Mouse (Mus musculus): Measurements from ENCODE around the gene Apol6. TPM values are rescaled to one million over a fixed set of nuclear protein-coding genes. Genes with fewer than 3 reads are reported as not detected.

Apol6 gene
- polyA plus RNA-seq, 1 experiment from 2014 or later, result 0.84 TPM

DNA sequence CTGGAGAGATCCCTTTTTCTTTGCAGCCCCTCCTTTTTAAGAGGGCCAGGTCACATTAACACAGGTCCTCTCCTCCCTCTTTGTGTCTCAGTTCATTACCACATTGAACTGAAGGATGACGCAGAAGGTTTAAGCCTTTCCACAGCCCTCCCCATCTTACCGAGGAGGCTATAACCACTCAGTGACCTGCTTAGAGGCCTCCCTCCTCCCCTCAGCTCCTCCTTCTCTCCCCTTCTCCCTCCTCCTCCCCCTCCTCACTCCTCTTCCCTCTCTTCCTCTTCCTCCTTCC is 7.6 kb upstream of the Apol6 start:
- Histone ChIP-seq H3K27ac (ENCODE audit: low read depth) (peak overlapping the region; percentile 98), H3K27me3 (replicated peaks; ENCODE audit: control insufficient read depth, insufficient read depth, low read length) (no peaks in the 10 kb centered on the region), H3K4me2 (ENCODE audit: low read length) (peak overlapping the region; percentile 26), H3K4me1 (replicated peaks; ENCODE audit: control insufficient read depth, insufficient read depth, low read length) (peaks cover 35% of the 10 kb centered on the region), H3K9me3 (ENCODE audit: control insufficient read depth, low read length) (no peaks in the 10 kb centered on the region), H3K9ac (ENCODE audit: low read length) (peak overlapping the region; percentile 22), H3K4me3 (ENCODE audit: low read depth, low read length) (no peak overlapping the region), H3K36me3 (ENCODE audit: control insufficient read depth, insufficient read depth, low read length) (no peaks in the 10 kb centered on the region)
- peak; percentile 16; the same call in 1 of the 2 replicates for ATAC-seq (replicated peaks; ENCODE audit: low FRiP score, low TSS enrichment, low read depth)
- DNase-seq (ENCODE audit: low spot score), result no peak
- WGBS, result 26% methylated on average over 2 of the region's 2 CpGs

DNA sequence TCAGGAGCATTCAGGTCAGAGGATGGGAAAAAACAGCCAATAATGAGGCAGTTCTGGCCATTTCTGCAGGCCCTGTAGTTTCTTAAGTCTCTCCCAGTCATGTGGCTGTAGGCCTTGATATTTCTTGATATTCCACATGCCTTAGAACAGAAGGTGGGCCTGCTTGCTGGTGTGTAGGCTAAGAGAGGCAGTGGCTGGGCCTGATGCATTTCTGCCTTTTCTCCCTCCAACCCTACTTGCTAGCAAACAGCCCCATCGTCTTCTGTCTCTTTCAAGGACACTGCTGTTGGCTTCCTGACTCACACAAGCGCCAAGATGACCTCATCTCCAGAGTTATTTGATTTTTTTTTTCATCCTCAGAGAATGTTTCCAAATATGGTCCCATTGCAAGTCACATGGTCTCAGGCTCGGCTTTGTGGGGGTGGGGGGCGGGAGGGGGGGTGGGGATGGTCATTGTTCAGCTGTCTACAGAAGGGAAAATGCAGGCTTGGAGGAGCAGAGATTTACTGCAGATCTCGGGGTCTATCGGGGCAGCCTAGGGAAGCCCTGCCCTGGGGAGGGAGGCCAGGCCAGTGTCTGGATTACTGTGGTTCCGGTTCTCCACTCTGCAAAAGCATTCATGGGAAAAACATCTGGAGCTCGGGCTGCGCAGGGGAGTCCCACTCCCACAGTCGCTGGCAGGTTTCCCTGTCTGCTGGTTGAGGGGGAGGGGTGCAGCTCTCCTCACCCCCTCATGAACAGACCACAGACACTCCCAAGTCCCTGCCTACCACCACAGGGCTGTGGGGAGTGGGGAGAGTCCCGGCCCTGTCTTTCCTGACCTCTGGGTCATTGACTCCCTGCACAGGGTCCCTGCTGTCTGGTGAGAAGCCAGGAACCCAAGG is 7.0 kb upstream of the Apol6 start:
- 6% methylated on average over 11 of the region's 11 CpGs for WGBS
- no peaks in the 10 kb centered on the region for H3K27me3 ChIP-seq (replicated peaks; ENCODE audit: control insufficient read depth, insufficient read depth, low read length)
- ATAC-seq (replicated peaks; ENCODE audit: low FRiP score, low TSS enrichment, low read depth) (peak; percentile 92), DNase-seq (ENCODE audit: low spot score) (peak; percentile 90)
- peak overlapping the region; percentile 98 for H3K27ac ChIP-seq (ENCODE audit: low read depth)
- no peaks in the 10 kb centered on the region for H3K36me3 ChIP-seq (ENCODE audit: control insufficient read depth, insufficient read depth, low read length)
- peaks cover 35% of the 10 kb centered on the region for H3K4me1 ChIP-seq (replicated peaks; ENCODE audit: control insufficient read depth, insufficient read depth, low read length)
- H3K4me3 ChIP-seq (ENCODE audit: low read depth, low read length), result no peak overlapping the region
- peak overlapping the region; percentile 22 for H3K9ac ChIP-seq (ENCODE audit: low read length)
- H3K9me3 ChIP-seq (ENCODE audit: control insufficient read depth, low read length), result no peaks in the 10 kb centered on the region
- H3K4me2 ChIP-seq (ENCODE audit: low read length), result peak overlapping the region; percentile 26

DNA sequence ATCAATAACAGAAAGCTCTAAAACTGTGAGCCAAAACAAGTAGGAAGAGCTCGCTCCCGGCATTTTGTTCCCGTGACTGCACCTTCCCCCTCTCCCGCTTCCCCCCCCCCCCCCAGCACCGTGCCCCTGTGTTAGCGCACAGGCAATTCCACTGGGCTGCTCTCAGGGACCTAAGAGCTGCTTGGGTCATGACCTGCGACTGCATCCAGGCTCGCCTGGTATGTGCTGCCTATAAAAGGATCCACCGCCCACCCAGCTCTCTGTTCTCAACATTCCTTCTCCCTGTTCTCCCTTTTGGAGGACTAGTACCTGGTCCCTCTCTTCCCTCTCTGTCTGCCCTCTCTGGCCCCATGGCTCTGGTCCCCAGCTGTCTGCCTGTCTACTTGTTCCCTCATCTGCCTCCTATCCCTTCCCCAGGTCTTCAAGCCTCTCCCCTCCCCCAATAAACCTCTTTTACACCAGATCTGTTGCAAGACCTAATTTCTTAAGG is 5.3 kb upstream of the Apol6 start:
- no peak overlapping the region for H3K4me3 ChIP-seq (ENCODE audit: low read depth, low read length)
- no peaks in the 10 kb centered on the region for H3K27me3 ChIP-seq (replicated peaks; ENCODE audit: control insufficient read depth, insufficient read depth, low read length)
- DNase-seq (ENCODE audit: low spot score) (no peak), ATAC-seq (replicated peaks; ENCODE audit: low FRiP score, low TSS enrichment, low read depth) (no peak)
- WGBS, result 60% methylated on average over 8 of the region's 9 CpGs
- H3K27ac ChIP-seq (ENCODE audit: low read depth), result no peak overlapping the region
- no peaks in the 10 kb centered on the region for H3K36me3 ChIP-seq (ENCODE audit: control insufficient read depth, insufficient read depth, low read length)
- peaks cover 35% of the 10 kb centered on the region for H3K4me1 ChIP-seq (replicated peaks; ENCODE audit: control insufficient read depth, insufficient read depth, low read length)
- no peaks in the 10 kb centered on the region for H3K9me3 ChIP-seq (ENCODE audit: control insufficient read depth, low read length)
- no peak overlapping the region for H3K4me2 ChIP-seq (ENCODE audit: low read length)
- H3K9ac ChIP-seq (ENCODE audit: low read length), result no peak overlapping the region

DNA sequence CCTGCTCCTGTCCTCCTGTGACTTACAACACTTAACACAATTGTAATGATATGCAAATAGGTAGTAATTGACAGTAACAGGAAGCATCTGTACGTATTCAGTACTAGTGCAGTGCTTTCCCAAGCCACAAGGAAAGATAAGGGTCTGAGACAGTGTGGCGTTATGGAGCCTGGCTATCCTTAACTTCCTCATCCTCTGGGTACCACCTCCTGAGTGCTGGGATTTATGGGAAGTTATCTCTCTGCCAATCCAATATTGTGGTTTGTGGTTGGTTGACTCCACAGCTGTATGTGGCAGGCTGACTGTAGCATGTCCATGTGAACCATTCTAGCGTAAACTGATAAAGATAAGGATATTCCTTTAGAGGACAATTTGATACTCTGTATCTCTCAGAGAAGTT is 3.7 kb upstream of the Apol6 start:
- Histone ChIP-seq H3K9me3 (ENCODE audit: control insufficient read depth, low read length) (no peaks in the 10 kb centered on the region), H3K4me3 (ENCODE audit: low read depth, low read length) (no peak overlapping the region), H3K36me3 (ENCODE audit: control insufficient read depth, insufficient read depth, low read length) (no peaks in the 10 kb centered on the region), H3K9ac (ENCODE audit: low read length) (no peak overlapping the region), H3K4me2 (ENCODE audit: low read length) (no peak overlapping the region), H3K27ac (ENCODE audit: low read depth) (no peak overlapping the region), H3K4me1 (replicated peaks; ENCODE audit: control insufficient read depth, insufficient read depth, low read length) (peaks cover 35% of the 10 kb centered on the region), H3K27me3 (replicated peaks; ENCODE audit: control insufficient read depth, insufficient read depth, low read length) (no peaks in the 10 kb centered on the region)
- DNase-seq (ENCODE audit: low spot score) (no peak), ATAC-seq (replicated peaks; ENCODE audit: low FRiP score, low TSS enrichment, low read depth) (no peak)
- 77% methylated on average over 3 of the region's 3 CpGs for WGBS

DNA sequence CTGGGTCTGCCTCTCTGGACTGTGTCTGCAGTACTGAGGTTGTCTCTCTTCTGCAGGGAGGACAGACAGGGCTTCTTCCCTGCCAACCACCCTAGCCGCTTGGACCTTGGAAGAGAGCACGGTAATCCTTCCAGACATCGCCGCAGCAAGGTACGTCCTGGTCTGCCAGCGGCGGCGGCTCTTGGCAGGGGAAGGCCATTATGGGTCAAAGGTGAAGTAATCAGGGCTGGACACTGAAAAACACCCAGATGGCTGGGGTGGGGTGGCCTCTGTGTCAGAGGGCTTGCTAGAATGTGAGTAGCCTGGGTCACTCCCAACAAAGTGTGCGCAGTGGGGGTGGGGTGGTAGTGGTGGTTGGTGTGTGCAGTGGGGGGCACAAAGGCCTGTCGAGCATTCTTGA is 1.1 kb downstream of the Apol6 start:
- Histone ChIP-seq H3K4me1 (replicated peaks; ENCODE audit: control insufficient read depth, insufficient read depth, low read length) (no peaks in the 10 kb centered on the region), H3K36me3 (ENCODE audit: control insufficient read depth, insufficient read depth, low read length) (no peaks in the 10 kb centered on the region), H3K9ac (ENCODE audit: low read length) (no peak overlapping the region), H3K4me2 (ENCODE audit: low read length) (no peak overlapping the region), H3K4me3 (ENCODE audit: low read depth, low read length) (no peak overlapping the region), H3K9me3 (ENCODE audit: control insufficient read depth, low read length) (no peaks in the 10 kb centered on the region), H3K27me3 (replicated peaks; ENCODE audit: control insufficient read depth, insufficient read depth, low read length) (no peaks in the 10 kb centered on the region), H3K27ac (ENCODE audit: low read depth) (no peak overlapping the region)
- DNase-seq (ENCODE audit: low spot score) (no peak), ATAC-seq (replicated peaks; ENCODE audit: low FRiP score, low TSS enrichment, low read depth) (0 out of 2 replicates have a peak, but pooled peaks have one; percentile 40)
- WGBS, result 34% methylated on average over 10 of the region's 10 CpGs

DNA sequence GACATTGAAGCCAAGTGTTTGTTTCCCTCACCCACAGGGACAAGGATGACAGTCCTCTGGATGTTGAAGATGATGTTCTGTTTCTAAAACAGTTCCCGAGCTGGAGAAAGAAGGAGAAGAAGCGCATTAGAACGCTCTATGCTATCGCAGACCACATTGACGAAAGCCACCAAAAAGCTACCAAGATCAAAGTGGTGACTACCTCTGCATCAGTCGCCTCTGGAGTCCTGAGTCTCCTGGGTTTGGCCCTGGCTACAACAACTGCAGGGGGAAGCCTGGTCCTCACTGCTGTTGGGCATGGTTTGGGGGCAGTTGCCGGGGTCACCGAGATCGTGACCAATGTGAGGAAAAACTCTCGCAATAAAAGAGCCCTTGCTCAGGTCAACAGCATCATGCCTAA is 6.0 kb downstream of the Apol6 start, which contains the start of gene Mb:
TSS of gene Mb (minus strand) at position 101 of the 400 bp plus-strand sequence.
- Histone ChIP-seq H3K9me3 (ENCODE audit: control insufficient read depth, low read length) (no peaks in the 10 kb centered on the region), H3K36me3 (ENCODE audit: control insufficient read depth, insufficient read depth, low read length) (no peaks in the 10 kb centered on the region), H3K4me2 (ENCODE audit: low read length) (no peak within 1 kb of the TSS), H3K4me1 (replicated peaks; ENCODE audit: control insufficient read depth, insufficient read depth, low read length) (peaks cover 4% of the 10 kb centered on the region; the same call in 1 of the 2 replicates), H3K27ac (ENCODE audit: low read depth) (no peak within 1 kb of the TSS), H3K4me3 (ENCODE audit: low read depth, low read length) (no peak within 1 kb of the TSS), H3K9ac (ENCODE audit: low read length) (no peak within 1 kb of the TSS), H3K27me3 (replicated peaks; ENCODE audit: control insufficient read depth, insufficient read depth, low read length) (no peaks in the 10 kb centered on the region)
- 88% methylated on average over 10 of the region's 10 CpGs for WGBS
- ATAC-seq (replicated peaks; ENCODE audit: low FRiP score, low TSS enrichment, low read depth), result no peak
- no peak for DNase-seq (ENCODE audit: low spot score)

DNA sequence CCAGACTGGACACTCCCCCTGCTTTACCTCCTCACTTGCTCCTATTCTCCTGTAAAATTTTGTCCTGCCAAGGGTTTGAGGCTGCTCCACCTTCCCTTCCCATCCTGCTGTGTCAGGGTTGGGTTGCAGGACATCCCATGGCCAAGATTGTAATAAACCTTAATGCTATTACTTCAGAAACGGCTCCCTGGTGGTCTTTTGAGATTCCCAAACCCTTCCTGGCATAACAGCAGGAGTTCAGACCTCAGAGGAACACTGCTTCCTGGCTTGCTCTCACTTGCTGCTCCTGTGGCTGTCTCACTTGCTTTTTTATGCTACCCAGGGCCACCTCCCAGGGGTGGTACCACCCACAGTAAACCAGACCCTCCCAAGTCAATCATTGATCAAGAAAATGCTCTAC is 7.6 kb downstream of the Apol6 start:
- peaks cover 7% of the 10 kb centered on the region; the same call in 1 of the 2 replicates for H3K4me1 ChIP-seq (replicated peaks; ENCODE audit: control insufficient read depth, insufficient read depth, low read length)
- no peak overlapping the region for H3K27ac ChIP-seq (ENCODE audit: low read depth)
- no peak overlapping the region for H3K9ac ChIP-seq (ENCODE audit: low read length)
- no peaks in the 10 kb centered on the region for H3K36me3 ChIP-seq (ENCODE audit: control insufficient read depth, insufficient read depth, low read length)
- DNase-seq (ENCODE audit: low spot score), result no peak
- no peaks in the 10 kb centered on the region for H3K27me3 ChIP-seq (replicated peaks; ENCODE audit: control insufficient read depth, insufficient read depth, low read length)
- H3K4me2 ChIP-seq (ENCODE audit: low read length), result no peak overlapping the region
- no peak for ATAC-seq (replicated peaks; ENCODE audit: low FRiP score, low TSS enrichment, low read depth)
- WGBS, result 55% methylated on average over 1 of the region's 1 CpGs
- H3K9me3 ChIP-seq (ENCODE audit: control insufficient read depth, low read length), result no peaks in the 10 kb centered on the region
- no peak overlapping the region for H3K4me3 ChIP-seq (ENCODE audit: low read depth, low read length)

DNA sequence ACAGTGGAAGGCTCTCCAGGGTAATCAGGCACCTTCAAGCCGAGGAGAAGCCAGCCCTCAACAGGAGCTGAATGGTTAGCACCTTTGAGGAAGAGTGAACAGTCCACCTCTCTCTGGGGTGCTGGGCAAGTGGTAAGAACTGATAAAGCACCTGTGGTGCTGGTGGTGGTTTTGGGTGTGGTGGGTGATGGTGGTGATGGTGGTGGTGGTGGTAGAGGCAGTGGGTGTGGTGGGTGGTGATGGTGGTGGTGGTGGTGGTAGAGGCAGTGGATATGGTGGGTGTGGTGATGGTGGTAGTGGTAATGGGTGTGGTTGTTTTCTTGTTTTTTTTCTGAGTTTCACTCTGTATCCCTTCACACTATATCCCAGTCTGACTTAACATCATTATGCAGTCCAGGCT is 8.5 kb downstream of the Apol6 start:
- Histone ChIP-seq H3K4me2 (ENCODE audit: low read length) (no peak overlapping the region), H3K9ac (ENCODE audit: low read length) (no peak overlapping the region), H3K4me1 (replicated peaks; ENCODE audit: control insufficient read depth, insufficient read depth, low read length) (peaks cover 7% of the 10 kb centered on the region; the same call in 1 of the 2 replicates), H3K27me3 (replicated peaks; ENCODE audit: control insufficient read depth, insufficient read depth, low read length) (no peaks in the 10 kb centered on the region), H3K36me3 (ENCODE audit: control insufficient read depth, insufficient read depth, low read length) (no peaks in the 10 kb centered on the region), H3K9me3 (ENCODE audit: control insufficient read depth, low read length) (no peaks in the 10 kb centered on the region), H3K27ac (ENCODE audit: low read depth) (no peak overlapping the region), H3K4me3 (ENCODE audit: low read depth, low read length) (no peak overlapping the region)
- WGBS, result 79% methylated on average over 1 of the region's 1 CpGs
- DNase-seq (ENCODE audit: low spot score) (no peak), ATAC-seq (replicated peaks; ENCODE audit: low FRiP score, low TSS enrichment, low read depth) (no peak)
